Mouse (Mus musculus) regulatory T cell (primary cell): ENCODE data around the gene Tusc1.

Source experiments
- in situ Hi-C: fragments of 300-600 bp; cut with MboI, MseI; formaldehyde crosslinking; loops from one replicate; pipeline ENCODE4 v1.15.1; 2025; ENCODE audit warnings: high pct_unique_total_duplicates

Gene Tusc1

GRCm38 (mm10) chr4:93335118-93336003 lies at the start of gene Tusc1:
Gene Tusc1, minus strand, starts transcription at chr4:93335511.
- in situ Hi-C loops = no loop called here

GRCm38 (mm10) chr4:93352930-93353329 lies 17.6 kb upstream of the Tusc1 start:
- in situ Hi-C loops = no loop called here

- in situ Hi-C loops = no loop called here
These were observed 9.0 kb upstream of the Tusc1 start for GRCm38 (mm10) chr4:93344357-93344756.

- in situ Hi-C loops = no loop called here
These were observed 6.3 kb upstream of the Tusc1 start for GRCm38 (mm10) chr4:93341568-93341967.

DNA sequence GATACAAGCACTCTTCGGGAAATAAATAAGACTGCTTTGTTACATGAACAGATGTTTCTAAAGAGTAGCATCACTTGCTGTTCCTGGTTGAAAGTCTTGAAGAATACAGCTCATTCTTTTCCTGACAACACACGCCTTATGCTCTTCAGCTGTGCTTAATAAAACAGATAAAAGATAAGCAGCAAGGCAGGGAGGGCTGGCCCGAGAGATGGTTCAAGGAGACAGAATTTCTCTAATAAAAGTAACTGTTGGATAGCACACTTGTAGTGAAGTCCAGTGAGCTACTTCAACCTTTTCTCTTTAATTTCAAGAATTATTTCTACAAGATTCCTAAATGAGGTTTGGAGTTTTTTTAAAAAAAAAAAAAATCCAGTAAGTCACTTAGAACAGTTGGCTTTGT lies 2.7 kb upstream of the Tusc1 start:
- in situ Hi-C loops = no loop called here

GRCm38 (mm10) chr4:93334636-93335117 lies 634 bp downstream of the Tusc1 start:
- in situ Hi-C loops = no loop called here

DNA sequence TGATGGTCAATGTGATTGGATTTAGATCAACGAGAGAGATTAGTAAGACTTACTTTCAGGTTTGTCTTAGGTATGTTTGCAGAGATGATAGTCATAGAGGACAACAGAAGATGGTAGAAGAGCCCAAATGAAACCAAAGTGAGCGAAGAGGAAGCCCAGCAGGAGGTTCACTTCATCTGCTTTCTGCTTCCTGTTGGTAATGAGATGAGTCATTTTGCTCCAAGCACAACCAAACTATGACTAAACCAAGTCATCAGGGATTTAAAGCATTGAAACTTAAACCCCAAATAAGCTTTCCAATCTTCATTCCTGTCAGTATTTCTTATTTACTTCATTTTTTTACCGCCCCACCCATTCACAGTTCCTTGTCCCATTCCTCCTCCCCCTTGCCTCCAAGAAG lies 27.8 kb downstream of the Tusc1 start:
- in situ Hi-C loops = no loop called here

- in situ Hi-C loops = no loop called here
These were observed 49.2 kb downstream of the Tusc1 start for GRCm38 (mm10) chr4:93286065-93286464.
